Mouse (Mus musculus): Measurements from ENCODE around the gene Cd164l2. TPM values are rescaled to one million over a fixed set of nuclear protein-coding genes. Genes with fewer than 3 reads are reported as not detected.

Gene Cd164l2
- total RNA-seq, 2 experiments from 2014 or later, result 2.6 to 4.8 TPM

DNA sequence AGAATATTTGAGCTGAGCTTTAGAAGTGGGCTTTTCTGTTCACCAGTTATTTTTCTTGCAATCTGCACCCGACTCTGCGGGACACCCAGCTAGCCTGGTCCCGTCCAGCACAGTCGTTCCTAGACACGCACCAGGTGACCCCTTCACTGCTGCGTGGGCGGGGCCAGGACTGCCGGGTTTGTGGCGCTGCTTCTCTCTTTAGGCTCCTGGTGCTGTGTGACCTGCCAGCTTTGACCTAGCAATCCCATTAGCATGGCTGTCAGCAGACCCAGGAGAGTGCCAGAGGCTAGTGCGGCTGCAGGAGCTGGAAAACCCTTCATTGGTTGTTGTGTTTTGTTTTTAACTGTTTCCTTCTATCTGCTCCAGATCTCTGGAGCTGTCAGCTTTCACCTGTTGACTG is 22.5 kb upstream of the Cd164l2 start:
- no peak for DNase-seq (ENCODE audit: low spot score in 2 of 2)

DNA sequence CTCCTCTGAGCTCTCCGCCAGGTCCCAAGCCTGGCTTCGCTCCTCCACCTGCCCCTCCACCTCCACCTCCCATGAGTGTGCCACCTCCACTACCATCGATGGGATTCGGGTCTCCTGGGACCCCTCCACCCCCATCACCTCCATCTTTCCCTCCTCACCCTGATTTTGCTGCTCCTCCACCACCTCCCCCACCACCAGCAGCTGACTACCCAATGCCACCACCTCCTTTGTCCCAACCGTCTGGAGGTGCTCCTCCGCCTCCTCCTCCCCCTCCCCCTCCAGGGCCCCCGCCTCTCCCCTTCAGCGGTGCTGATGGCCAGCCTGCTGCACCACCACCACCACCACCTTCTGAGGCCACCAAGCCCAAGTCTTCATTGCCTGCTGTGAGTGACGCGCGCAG is 17.4 kb upstream of the Cd164l2 start:
- DNase-seq (ENCODE audit: low spot score in 2 of 2), result no peak

DNA sequence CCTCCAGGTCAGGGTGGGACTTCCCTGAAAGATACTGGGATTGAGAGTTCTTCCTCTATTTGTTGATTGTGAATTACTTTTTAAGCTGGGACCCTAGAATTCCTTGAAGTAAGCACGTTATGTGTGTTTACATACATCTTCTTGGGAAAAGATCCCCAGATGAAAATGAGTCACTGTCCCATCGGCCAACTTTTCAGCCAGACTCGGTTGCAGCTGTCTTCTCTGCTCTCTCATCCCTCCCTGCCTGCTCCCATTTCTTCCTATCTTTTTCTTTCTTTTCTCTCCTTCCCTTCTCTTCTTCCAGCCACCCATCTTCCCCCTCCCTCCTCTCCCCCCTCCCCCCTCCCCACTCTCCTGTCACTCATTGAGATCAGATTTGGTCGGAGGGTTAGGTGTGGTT is 16.9 kb upstream of the Cd164l2 start:
- DNase-seq (ENCODE audit: low spot score in 2 of 2), result no peak

DNA sequence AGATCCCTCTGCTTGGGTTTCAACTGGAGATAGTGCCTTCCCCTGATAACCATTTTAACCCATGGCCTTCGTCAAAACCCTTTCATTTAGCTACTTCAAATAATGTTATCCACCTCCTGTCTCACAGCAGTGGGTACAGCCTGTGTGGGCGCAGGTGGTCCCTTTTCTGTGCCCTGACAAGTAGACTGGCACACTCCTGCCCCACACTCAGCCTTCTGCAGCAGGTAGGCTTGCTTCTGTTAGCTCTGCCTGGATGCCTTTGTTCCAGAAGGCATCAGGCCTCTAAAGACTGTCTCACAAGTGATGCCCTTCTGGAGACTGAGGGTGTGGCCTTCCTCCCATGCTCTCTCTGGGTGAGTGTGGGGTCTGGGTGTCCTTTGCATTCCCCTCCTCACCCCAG is 15.8 kb upstream of the Cd164l2 start:
- DNase-seq (ENCODE audit: low spot score in 2 of 2), result no peak

DNA sequence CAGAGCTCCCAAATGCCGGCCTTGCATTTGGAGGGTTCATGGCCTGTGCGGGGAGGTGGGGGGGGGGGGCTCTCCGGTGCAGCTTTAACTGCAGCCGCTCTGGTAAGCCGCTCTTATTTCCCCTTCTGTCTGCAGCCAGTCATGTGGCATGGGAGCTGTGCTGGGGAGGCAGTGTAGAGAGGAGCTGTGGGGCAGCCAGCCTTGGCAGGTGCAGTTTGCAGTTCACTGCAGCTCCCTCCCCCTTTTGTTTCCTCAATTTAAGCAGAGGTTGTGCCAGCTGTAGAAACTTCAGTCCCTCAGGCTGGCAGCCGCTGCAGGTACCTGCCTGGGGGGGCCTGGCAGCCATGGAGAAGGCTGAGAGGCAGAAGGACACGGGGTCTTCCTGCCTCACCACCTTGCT is 15.1 kb upstream of the Cd164l2 start:
- peak in 1 of 2 experiments; percentile 41 for DNase-seq (ENCODE audit: low spot score in 2 of 2)

DNA sequence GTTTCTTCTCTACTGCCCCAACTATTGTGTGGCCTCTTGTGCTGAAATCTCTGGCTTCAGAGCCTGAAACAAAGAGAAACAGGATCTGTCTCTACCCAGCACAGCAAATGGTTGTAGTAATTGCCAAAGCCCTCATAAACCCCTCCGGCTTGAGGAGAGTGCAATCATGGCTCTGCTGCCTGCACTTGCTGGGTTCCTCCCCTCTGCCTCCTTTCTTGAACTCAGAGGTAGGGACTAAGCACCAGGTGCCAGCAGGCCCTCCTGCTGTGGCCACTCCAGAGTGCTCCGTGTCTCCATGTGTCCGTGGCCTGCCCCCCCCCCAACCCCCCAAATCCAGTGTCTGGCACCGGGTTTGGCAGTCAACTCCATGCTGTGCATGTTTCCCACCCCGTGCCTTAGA is 14.6 kb upstream of the Cd164l2 start:
- peak in 1 of 2 experiments; percentile 31 for DNase-seq (ENCODE audit: low spot score in 2 of 2)

DNA sequence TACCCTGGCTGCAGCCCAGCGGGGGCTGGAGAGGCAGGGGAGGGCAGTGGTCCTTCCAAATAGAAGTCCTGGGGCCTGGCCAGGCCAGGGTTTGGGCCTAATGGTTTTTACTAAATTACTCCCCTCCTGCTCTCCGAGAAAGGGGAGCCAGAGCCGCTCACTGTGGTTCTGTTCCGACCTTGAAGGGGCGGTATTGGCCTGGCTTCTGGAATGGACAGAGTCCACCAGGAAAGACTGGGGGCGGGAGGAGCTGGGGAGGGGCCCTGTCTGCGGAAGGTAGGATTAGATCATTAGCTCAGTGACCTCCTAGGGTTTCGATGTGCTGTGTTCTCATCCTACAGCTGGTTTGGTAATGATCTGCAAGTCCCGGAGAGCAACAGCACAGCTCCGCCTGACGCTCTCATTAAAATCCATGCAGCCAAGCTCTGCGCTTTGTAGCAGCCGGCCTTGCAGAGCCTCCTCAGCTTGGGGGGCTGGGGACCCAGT is 14.1 kb upstream of the Cd164l2 start:
- peak in 1 of 2 experiments; percentile 36 for DNase-seq (ENCODE audit: low spot score in 2 of 2)

DNA sequence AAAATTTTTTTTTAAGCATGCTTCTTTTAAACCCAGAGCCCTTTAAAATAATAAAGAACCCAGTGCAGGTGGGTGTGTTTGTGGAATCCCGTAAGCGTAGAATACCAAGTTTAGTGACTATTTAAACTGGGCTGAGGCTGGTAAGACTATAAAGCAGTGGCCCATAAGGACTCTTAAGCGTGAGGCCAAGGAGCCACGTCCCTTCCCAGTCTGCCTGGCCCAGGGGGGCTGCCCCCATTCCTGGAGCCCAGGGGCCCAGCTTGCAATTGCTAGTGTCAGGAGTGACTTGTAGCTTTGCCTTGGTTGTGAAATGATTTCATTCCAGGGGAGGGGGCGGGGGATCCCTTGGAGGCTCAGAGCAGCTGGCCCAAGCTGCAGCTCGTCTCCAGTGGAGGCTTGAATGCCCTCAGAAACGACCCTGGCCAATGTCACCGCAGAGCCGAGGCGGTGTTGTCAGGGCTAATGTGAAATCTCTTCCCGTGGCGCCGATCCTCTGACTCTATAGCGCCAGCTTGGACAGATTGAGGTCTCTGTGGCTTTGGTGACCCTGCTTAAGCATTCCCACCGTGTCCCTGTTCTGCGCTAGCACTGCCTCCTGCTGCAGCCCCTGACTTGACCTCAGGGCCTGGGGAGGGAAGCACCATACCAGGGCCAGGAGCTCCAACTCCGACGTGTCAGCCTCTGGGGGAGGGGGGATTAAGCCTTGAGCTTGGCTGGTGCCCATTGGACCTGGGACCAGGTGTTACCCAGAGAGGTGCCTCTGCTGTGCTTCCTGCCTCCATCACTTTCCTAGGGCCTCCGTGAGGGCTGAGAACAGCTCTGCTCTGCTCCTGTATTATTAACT is 13.4 kb upstream of the Cd164l2 start:
- no peak for DNase-seq (ENCODE audit: low spot score in 2 of 2)

DNA sequence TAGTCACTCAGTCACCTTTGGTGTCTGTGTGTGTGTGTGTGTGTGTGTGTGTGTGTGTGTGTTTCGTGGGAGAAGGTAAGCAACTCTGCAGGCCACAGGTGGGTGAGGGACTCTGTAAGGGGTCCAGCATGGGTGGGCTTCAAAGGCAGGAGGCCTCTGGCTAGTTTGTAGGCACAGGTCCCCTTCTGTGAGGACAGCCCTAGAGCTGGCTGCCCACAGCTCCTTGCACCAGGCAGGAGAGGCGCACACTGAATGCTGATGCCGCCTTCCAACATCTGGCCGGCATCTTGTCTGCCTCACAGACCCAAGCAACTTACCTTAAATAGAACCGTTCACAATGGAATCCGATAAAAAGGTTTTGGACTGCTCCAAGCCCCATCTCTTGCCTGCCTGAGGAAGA is 12.2 kb upstream of the Cd164l2 start:
- no peak for DNase-seq (ENCODE audit: low spot score in 2 of 2)

DNA sequence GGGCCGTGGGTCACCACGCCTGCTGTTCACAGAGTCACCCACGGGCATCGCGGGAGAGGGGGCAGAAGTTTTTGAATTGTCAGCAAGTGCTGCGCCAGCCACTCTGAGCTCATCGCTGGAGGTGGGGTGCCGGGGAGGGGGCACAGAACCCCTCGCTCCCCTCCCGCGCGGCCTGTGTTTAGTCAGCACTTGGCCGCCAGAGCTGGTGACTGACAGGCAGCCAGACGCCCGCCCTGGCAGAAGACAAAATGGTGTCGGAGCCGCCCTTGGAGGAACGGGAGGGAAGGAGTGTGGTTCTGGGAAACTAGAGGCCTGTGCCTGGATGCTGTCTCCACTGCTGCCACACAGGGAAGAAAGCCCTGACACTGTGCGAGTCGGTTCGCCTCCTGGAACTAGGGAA is 11.6 kb upstream of the Cd164l2 start:
- DNase-seq (ENCODE audit: low spot score in 2 of 2), result peak in 1 of 2 experiments; percentile 51

DNA sequence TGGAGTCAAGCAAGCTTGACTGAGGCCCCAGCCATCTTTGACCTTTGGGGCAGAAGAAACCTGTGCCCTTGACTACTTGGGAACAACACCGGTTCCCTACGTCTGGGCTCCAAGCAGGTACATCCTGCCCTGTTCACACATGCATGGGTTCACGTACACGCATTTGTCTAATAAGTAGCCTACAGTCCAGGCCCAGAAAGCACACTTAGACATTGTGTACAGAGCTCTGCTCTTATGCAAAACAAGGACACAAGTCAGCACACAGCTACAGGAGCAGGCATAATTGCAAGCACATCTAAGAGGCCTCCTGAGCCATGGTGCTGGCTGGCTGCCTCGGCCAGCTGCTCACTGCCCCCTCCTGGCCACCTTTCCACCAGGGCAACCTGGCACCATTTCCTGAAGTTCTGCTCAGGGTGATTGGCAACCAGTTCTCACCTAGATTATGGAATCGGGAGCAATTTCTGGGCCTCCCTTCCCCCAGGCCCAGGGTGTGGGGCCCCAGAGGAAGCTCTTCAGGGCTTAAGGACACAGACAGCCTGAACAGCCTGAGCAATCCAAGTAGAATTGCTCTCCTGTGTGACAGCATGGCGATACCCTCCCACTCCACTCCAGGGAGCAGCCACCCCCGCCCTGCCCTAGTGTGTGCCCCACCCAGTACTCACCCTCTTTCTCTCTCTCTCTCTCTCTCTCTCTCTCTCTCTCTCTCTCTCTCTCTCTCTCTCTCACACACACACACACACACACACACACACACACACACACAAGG is 10.7 kb upstream of the Cd164l2 start:
- DNase-seq (ENCODE audit: low spot score in 2 of 2), result peak in 1 of 2 experiments; percentile 62

DNA sequence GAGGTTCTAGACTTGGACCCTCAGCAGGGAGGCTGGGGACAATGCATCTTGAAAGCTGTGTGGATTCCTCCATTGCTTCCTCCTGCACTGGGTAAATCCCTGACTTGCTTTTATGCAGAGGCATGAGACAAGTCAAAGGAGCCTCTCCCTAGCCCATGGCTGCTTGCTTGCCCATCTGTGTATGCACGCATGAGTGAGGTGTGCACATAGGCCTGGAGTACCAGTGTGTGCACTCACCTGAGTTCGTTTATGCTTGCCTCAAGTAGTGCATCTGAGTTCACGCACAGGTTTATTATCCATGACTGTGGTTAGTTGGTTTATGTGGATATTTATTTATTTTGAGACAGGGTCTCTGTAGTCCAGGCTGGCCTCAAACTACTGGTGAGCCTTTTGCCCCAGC is 9.7 kb upstream of the Cd164l2 start:
- DNase-seq (ENCODE audit: low spot score in 2 of 2), result no peak

DNA sequence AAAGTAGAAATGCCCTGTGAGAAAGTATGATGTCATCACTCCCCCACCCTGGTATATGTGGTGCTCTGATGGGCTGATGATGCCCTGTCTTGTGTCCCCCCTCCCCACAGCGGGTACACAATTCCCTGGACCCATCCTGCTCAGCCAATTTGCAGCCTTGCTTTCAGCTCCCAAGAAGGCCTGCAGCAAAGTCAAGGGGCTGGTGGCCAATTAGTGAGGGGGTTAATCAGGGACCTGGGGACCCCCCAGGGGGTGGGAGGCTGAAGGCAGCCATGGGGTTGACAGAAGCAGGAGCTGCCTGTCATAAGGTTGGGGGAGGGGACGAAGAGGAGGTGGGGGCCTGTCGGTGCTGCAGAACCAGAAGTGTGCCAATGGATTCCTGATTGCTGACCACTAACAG is 8.3 kb upstream of the Cd164l2 start:
- no peak for DNase-seq (ENCODE audit: low spot score in 2 of 2)

DNA sequence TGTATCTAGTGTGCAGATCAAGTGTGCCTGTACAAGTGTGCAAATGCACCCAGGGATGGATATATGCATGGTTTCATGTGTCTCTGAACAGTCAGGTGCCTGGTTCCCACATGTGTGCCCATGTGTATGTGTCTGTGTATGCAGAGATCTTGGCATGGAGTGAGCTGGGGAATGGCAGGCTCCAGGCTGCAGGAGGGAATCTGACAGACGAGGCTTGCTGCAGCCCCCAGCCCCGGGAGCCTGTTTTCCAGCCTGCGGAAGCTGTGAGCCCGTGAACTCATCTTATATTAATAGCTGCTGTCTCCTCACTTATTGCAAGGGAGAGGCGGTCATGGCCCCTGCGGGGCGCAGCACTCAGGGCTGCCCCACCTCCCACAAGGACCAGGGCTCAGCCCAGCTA is 7.6 kb upstream of the Cd164l2 start:
- DNase-seq (ENCODE audit: low spot score in 2 of 2), result no peak

DNA sequence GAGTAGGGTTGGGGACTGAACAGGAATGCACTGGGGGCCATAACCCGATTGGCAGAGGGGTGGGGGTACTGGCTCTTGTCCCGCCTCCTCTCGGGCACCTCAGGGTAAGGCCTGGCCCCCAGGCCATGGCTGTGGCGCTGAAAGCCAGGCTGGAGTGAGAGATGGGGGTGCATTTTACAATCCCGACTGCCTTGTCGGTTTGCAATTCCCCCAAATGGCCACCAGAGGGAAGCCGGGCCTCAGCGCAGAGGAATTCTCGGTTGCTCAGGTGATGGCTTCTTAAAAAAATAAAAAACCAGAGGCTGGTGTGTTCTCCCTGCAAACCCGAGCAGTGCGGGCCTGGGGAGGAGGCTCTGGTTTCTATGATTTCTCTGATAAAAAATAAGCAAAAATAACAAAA is 2.6 kb upstream of the Cd164l2 start:
- DNase-seq (ENCODE audit: low spot score in 2 of 2), result no peak

DNA sequence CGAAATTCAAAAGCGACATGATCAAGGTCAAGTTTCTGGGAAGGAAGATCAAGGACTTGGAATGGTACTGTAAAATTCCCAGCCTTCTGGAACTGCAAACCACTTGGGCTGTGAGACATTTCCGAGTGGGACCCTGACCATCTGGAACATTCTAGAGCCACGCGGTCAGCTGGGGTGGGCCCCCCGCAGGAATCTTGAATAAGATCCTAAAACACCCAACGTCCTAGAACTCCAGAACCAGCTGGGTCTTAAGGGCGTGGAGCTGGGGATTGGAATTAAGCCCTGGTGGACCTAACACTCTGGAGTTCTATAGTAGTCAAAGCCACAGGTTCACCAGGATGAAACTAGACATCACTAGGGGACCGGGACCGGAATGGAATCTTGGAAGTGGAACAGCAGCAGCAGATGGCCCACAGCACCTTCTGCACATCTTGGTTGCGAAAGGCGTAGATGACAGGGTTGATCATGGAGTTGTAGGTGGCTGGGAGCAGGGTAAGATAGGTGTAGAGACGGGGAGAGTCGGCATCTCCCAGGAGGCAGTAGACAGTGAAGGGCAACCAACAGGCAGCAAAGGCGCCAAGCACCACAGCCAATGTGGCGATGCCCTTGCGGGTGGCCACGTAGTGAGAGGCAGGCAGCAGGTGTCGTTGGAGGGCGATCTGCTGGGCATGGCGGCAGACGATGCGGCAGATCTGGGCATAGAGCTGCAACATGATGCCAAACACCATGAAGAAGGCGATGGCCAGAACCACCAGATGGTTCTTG is 1.7 kb upstream of the Cd164l2 start:
- DNase-seq (ENCODE audit: low spot score in 2 of 2), result no peak

DNA sequence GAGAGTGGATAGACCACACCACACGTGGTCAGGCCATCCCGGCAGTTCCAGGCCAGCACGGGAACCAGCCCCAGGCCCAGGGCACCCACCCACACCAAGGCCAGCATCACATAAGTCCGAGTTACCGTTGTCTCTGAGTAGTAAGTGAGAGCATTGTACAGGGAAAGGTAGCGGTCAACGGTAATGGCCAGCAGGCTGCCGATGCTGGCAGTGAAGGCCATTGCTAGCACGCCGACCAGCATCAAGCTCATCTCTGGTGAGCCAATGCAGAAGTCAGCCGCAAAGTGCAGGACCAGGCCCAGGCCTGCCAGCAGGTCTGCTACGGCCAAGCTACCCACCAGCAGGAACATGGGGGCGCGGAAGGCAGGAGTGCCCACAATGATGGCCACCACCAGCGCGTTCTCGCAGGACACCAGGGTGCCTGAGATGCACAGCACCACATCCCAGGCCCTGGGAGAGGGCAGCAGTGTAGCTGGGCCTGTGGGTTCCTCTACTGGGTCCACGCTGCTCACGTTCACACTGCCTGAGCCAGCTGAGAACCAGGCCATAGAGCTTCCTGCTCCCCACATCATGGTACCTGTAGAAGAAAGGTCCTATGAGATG is 1.0 kb upstream of the Cd164l2 start:
- DNase-seq (ENCODE audit: low spot score in 2 of 2), result no peak

DNA sequence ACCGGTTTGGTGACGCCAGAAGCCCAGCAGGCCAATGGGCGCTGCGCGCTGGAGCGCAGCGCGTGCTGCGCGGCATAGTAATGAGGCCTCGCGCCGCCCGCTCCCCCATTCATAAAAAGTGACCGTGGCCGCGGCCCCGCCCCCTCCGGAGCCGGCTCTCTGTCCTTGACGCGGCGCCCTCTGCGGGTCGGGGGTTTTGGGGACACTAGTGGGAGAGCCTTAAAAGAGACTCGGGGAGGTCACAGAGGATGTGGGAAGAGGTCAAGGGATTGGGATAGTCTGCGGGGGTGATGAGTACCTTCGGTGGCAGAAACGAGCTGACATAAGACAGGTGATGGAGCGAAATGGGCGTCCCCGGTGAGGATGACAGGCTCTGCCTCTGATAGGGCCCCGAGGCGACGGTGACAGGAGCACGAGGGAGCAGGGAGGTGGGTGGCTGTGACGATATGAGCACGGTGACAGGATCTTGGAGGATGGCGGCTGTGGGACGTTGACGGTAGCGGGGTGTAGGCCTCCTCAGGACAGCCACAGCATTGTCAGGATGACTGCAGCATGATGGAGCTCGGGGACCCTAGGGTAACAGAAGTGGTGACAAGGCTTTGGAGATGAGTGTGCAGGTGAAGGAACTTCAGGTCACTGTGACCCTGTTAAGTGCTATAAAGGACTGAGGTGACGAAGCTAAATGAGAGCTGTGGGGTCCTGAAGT is 784 bp downstream of the Cd164l2 start:
- peak; percentile 77 to 79 for DNase-seq (ENCODE audit: low spot score in 2 of 2)

DNA sequence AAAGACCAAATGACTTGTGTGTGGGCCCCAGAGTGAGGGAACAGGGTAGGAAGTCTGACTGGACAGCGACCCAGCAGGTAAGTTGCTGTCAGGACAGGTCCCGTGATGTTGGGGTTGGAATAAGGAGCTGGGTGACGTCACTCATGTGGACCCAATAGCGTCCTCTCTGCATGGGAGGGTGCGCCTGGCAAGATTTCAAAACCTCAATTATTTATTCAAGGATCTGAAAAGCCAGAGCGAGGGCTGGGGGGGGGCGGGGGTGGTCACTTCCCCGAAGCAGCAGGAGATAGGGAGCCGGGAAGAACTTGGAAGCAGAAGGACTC is 1.3 kb downstream of the Cd164l2 start:
- DNase-seq (ENCODE audit: low spot score in 2 of 2), result no peak

DNA sequence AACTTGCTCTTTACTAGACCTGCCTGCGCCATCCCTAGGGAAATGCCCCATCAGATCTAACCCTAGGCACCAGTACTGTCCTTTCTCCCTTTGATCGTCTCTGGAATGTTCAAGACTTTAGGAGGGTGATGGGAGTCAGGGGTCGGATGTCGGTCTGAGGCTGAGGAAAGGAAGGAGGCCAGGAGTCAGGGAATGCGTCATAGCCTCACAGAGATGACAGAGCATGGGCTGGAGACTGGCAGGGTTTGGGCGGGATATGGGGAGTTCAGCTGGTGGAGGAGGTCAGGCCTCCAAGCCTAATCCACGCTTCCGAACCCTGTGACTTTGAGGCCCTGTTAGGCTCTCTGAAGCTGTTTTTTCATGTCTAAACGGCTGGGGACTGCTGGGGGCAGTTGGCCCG is 1.7 kb downstream of the Cd164l2 start:
- no peak for DNase-seq (ENCODE audit: low spot score in 2 of 2)

DNA sequence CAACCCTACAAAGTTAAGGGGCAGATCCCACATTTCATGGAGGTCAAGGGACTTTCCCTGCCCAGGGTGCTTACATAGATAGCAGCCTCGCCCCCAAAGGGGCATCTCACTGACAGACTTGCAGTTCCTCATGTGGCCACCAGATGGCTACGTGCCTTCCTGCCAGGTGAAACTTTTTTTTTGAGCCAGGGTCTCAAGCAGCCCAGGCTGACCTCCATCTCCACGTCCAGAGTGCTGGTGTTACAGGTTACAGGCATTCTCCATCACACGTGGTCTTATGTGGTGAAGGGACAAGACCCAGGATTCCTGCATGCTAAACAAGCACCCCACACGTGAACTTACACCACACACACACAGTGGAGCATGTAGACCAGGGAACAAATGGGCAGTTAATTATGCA is 5.7 kb downstream of the Cd164l2 start:
- peak in 1 of 2 experiments; percentile 47 for DNase-seq (ENCODE audit: low spot score in 2 of 2)

Measured in layer of hippocampus, postnatal 14 days (tissue).